Mouse (Mus musculus): ENCODE data around the gene Tmx2. TPM values are rescaled to one million over a fixed set of nuclear protein-coding genes. Genes with fewer than 3 reads are reported as not detected.

Tmx2 gene
- polyA plus RNA-seq, 1 experiment from 2014 or later: 216 TPM

GRCm38 (mm10) chr2:84669828-84670568 is 8.9 kb downstream of the Tmx2 start:
- Histone ChIP-seq H3K36me3 (ENCODE audit: insufficient read depth, low read length) (peaks cover 31% of the 10 kb centered on the region), H3K9me3 (ENCODE audit: low read length) (no peaks in the 10 kb centered on the region), H3K27me3 (ENCODE audit: insufficient read depth, low read length) (no peaks in the 10 kb centered on the region), H3K4me3 (ENCODE audit: low read length) (peak overlapping the region; percentile 92), H3K27ac (ENCODE audit: low read length) (peak overlapping the region; percentile 98), H3K4me1 (ENCODE audit: insufficient read depth, low read length) (peaks cover 15% of the 10 kb centered on the region), H3K4me2 (replicated peaks; ENCODE audit: low read depth, low read length) (peak overlapping the region; percentile 84), H3K9ac (replicated peaks; ENCODE audit: low read length) (peak overlapping the region; percentile 94)
- peak; percentile 81 for ATAC-seq (ENCODE audit: low FRiP score, low TSS enrichment)
- 2% methylated on average over 39 of the region's 39 CpGs for WGBS

DNA sequence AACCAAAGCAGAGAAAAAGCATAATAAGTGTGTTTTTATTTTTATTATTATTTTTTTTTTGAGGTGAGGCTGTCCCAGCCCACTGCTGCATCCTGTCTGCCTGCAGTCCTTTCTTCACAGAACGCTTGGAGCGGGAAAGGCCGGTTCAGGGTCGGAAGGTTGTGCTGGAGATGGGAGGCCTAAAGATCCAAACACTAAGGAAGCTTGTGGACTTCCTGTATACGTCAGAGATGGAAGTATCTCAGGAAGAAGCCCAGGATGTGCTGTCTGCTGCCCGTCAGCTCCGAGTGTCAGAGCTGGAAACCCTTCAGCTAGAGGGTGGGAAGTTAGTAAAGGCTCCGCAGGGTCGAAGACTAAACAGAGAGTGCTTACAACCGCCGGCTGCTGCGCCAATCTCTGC is 12.9 kb downstream of the Tmx2 start:
- H3K4me1 ChIP-seq (ENCODE audit: insufficient read depth, low read length): peaks cover 13% of the 10 kb centered on the region
- ATAC-seq (ENCODE audit: low FRiP score, low TSS enrichment): no peak
- H3K36me3 ChIP-seq (ENCODE audit: insufficient read depth, low read length): peaks cover 7% of the 10 kb centered on the region; the same call in 1 of the 2 replicates
- H3K9ac ChIP-seq (replicated peaks; ENCODE audit: low read length): no peak overlapping the region; the same call in 1 of the 2 replicates
- no peaks in the 10 kb centered on the region for H3K27me3 ChIP-seq (ENCODE audit: insufficient read depth, low read length)
- 63% methylated on average over 12 of the region's 12 CpGs for WGBS
- no peak overlapping the region for H3K4me3 ChIP-seq (ENCODE audit: low read length)
- H3K9me3 ChIP-seq (ENCODE audit: low read length): no peaks in the 10 kb centered on the region
- peak overlapping the region; percentile 63 for H3K27ac ChIP-seq (ENCODE audit: low read length)
- H3K4me2 ChIP-seq (replicated peaks; ENCODE audit: low read depth, low read length): no peak overlapping the region

- ATAC-seq (ENCODE audit: low FRiP score, low TSS enrichment): no peak
- H3K9ac ChIP-seq (replicated peaks; ENCODE audit: low read length): no peak overlapping the region
- no peaks in the 10 kb centered on the region for H3K9me3 ChIP-seq (ENCODE audit: low read length)
- H3K4me1 ChIP-seq (ENCODE audit: insufficient read depth, low read length): no peaks in the 10 kb centered on the region
- no peaks in the 10 kb centered on the region for H3K36me3 ChIP-seq (ENCODE audit: insufficient read depth, low read length)
- H3K4me2 ChIP-seq (replicated peaks; ENCODE audit: low read depth, low read length): no peak overlapping the region
- WGBS: 40% methylated on average over 2 of the region's 2 CpGs
- no peak overlapping the region for H3K4me3 ChIP-seq (ENCODE audit: low read length)
- H3K27ac ChIP-seq (ENCODE audit: low read length): no peak overlapping the region
- no peaks in the 10 kb centered on the region for H3K27me3 ChIP-seq (ENCODE audit: insufficient read depth, low read length)
Measured at GRCm38 (mm10) chr2:84662866-84663265, 16.1 kb downstream of the Tmx2 start.

- no peaks in the 10 kb centered on the region for H3K4me1 ChIP-seq (ENCODE audit: insufficient read depth, low read length)
- no peak for ATAC-seq (ENCODE audit: low FRiP score, low TSS enrichment)
Measured at GRCm38 (mm10) chr2:84660253-84660652, 18.7 kb downstream of the Tmx2 start.

GRCm38 (mm10) chr2:84658806-84659205 is 20.1 kb downstream of the Tmx2 start, which contains the start of gene Btbd18:
Gene Btbd18 (plus strand): TSS chr2:84659079.
- Histone ChIP-seq H3K27me3 (ENCODE audit: insufficient read depth, low read length) (no peaks in the 10 kb centered on the region), H3K9me3 (ENCODE audit: low read length) (no peaks in the 10 kb centered on the region), H3K27ac (ENCODE audit: low read length) (no peak within 1 kb of the TSS), H3K4me3 (ENCODE audit: low read length) (no peak within 1 kb of the TSS), H3K9ac (replicated peaks; ENCODE audit: low read length) (no peak within 1 kb of the TSS), H3K36me3 (ENCODE audit: insufficient read depth, low read length) (no peaks in the 10 kb centered on the region), H3K4me2 (replicated peaks; ENCODE audit: low read depth, low read length) (no peak within 1 kb of the TSS), H3K4me1 (ENCODE audit: insufficient read depth, low read length) (no peaks in the 10 kb centered on the region)
- WGBS: 95% methylated on average over 32 of the region's 32 CpGs
- ATAC-seq (ENCODE audit: low FRiP score, low TSS enrichment): no peak

More at GRCm38 (mm10) chr2:84660253-84660652, 18.7 kb downstream of the Tmx2 start:
- H3K9me3 ChIP-seq (ENCODE audit: low read length): no peaks in the 10 kb centered on the region
- H3K36me3 ChIP-seq (ENCODE audit: insufficient read depth, low read length): no peaks in the 10 kb centered on the region
- no peak overlapping the region for H3K4me2 ChIP-seq (replicated peaks; ENCODE audit: low read depth, low read length)
- no peaks in the 10 kb centered on the region for H3K27me3 ChIP-seq (ENCODE audit: insufficient read depth, low read length)
- no peak overlapping the region for H3K27ac ChIP-seq (ENCODE audit: low read length)
- no peak overlapping the region for H3K9ac ChIP-seq (replicated peaks; ENCODE audit: low read length)
- 64% methylated on average over 3 of the region's 3 CpGs for WGBS
- no peak overlapping the region for H3K4me3 ChIP-seq (ENCODE audit: low read length)

DNA sequence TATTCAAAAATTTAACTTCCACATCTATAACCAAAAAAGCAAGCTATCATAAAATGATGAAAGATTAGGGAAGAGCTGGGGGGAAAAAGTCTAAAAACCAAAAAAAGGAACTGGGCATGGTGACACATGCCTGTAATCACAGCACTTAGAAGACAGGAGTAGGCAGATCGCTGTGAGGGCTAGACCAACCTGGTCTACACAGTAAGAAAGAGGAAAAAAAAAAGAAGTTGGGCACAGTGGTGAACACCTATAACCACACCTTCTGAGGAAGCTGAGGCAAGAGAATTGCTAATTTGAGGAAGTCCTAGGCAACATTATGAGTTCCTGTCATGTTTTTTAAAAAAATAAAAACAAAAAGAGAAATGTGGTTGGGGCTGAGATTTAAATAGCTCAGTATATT is 23.1 kb downstream of the Tmx2 start:
- Histone ChIP-seq H3K4me2 (replicated peaks; ENCODE audit: low read depth, low read length) (no peak overlapping the region), H3K9ac (replicated peaks; ENCODE audit: low read length) (no peak overlapping the region), H3K27me3 (ENCODE audit: insufficient read depth, low read length) (no peaks in the 10 kb centered on the region), H3K9me3 (ENCODE audit: low read length) (no peaks in the 10 kb centered on the region), H3K4me1 (ENCODE audit: insufficient read depth, low read length) (peaks cover 4% of the 10 kb centered on the region), H3K27ac (ENCODE audit: low read length) (no peak overlapping the region), H3K4me3 (ENCODE audit: low read length) (no peak overlapping the region), H3K36me3 (ENCODE audit: insufficient read depth, low read length) (no peaks in the 10 kb centered on the region)
- ATAC-seq (ENCODE audit: low FRiP score, low TSS enrichment): no peak
- WGBS: 68% methylated on average over 1 of the region's 1 CpGs

DNA sequence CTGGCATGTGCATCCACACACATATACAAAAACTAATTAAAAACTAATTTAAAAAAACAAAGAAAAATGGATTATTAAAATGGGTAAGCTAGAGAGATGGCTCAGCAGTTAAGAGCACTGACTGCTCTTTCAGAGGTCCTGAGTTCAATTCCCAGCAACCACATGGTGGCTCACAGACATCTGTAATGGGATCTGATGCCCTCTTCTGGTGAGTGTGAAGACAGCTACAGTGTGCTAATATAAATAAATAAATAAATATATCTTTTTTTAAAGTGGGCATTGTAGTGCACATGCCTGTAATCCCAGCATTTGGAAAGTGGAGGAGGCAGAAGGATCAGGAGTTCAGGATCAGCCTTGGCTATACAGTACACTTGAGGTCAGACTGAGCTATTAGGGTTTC is 25.6 kb downstream of the Tmx2 start:
- no peak overlapping the region for H3K4me2 ChIP-seq (replicated peaks; ENCODE audit: low read depth, low read length)
- no peak overlapping the region for H3K4me3 ChIP-seq (ENCODE audit: low read length)
- H3K36me3 ChIP-seq (ENCODE audit: insufficient read depth, low read length): no peaks in the 10 kb centered on the region
- no peaks in the 10 kb centered on the region for H3K9me3 ChIP-seq (ENCODE audit: low read length)
- no peak overlapping the region for H3K27ac ChIP-seq (ENCODE audit: low read length)
- ATAC-seq (ENCODE audit: low FRiP score, low TSS enrichment): no peak
- H3K9ac ChIP-seq (replicated peaks; ENCODE audit: low read length): no peak overlapping the region
- peaks cover 4% of the 10 kb centered on the region for H3K4me1 ChIP-seq (ENCODE audit: insufficient read depth, low read length)
- no peaks in the 10 kb centered on the region for H3K27me3 ChIP-seq (ENCODE audit: insufficient read depth, low read length)

DNA sequence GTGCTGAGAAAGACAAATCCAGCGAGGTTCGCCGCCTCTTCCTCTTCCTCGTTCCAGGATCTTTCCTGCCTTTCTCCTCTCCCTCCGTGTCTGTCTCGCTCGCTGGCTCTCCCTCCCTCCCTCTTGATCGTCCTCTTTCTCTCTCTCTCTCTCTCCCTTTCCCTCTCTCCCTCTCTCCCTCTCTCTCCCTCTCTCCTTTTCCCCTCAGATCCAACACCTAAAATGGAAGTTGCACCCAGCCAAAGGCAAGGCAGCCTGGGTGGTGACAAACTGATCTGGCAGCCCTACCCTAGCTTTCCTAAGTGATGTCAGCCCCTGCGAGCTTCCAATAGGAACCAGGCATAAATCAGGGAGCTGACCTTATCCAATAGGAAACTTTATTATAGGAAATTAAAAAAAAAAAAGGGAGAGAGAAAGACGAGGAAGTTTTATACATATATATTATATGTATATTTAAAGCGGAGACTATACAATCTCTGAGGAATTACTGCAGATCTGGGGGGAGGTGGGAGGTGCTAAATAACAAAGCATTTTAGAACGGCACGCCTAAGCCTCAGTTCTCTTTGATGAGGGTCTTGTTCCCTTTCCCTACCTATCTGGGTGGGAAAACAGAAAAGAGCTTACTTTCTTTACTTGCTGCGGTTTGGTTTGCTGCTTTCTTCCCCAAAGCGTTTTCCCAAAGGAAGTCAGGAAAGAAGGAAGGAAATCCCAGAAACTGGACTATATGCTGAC is 28.3 kb downstream of the Tmx2 start, which contains the start of gene Ctnnd1:
Ctnnd1 (minus strand) TSS at position 302 of the 732 bp plus-strand sequence.
- Histone ChIP-seq H3K27ac (ENCODE audit: low read length) (peak within 1 kb of the TSS; percentile 99), H3K27me3 (ENCODE audit: insufficient read depth, low read length) (no peaks in the 10 kb centered on the region), H3K4me1 (ENCODE audit: insufficient read depth, low read length) (peaks cover 13% of the 10 kb centered on the region), H3K9me3 (ENCODE audit: low read length) (no peaks in the 10 kb centered on the region), H3K4me3 (ENCODE audit: low read length) (peak within 1 kb of the TSS; percentile 81), H3K4me2 (replicated peaks; ENCODE audit: low read depth, low read length) (peak within 1 kb of the TSS; percentile 69), H3K36me3 (ENCODE audit: insufficient read depth, low read length) (peaks cover 4% of the 10 kb centered on the region; the same call in 1 of the 2 replicates), H3K9ac (replicated peaks; ENCODE audit: low read length) (peak within 1 kb of the TSS; percentile 93)
- peak; percentile 98 for ATAC-seq (ENCODE audit: low FRiP score, low TSS enrichment)
- WGBS: 0% methylated on average over 15 of the region's 15 CpGs

- no peak for ATAC-seq (ENCODE audit: low FRiP score, low TSS enrichment)
- no peaks in the 10 kb centered on the region for H3K27me3 ChIP-seq (ENCODE audit: insufficient read depth, low read length)
- H3K36me3 ChIP-seq (ENCODE audit: insufficient read depth, low read length): peaks cover 4% of the 10 kb centered on the region; the same call in 1 of the 2 replicates
- no peaks in the 10 kb centered on the region for H3K9me3 ChIP-seq (ENCODE audit: low read length)
- H3K9ac ChIP-seq (replicated peaks; ENCODE audit: low read length): peak overlapping the region; percentile 81
- peak overlapping the region; percentile 69 for H3K4me2 ChIP-seq (replicated peaks; ENCODE audit: low read depth, low read length)
- H3K4me3 ChIP-seq (ENCODE audit: low read length): peak overlapping the region; percentile 81
- peak overlapping the region; percentile 83 for H3K27ac ChIP-seq (ENCODE audit: low read length)
- peaks cover 13% of the 10 kb centered on the region for H3K4me1 ChIP-seq (ENCODE audit: insufficient read depth, low read length)
- WGBS: 0% methylated on average over 10 of the region's 10 CpGs
Measured at GRCm38 (mm10) chr2:84649674-84650073, 29.3 kb downstream of the Tmx2 start.

All from kidney, embryonic 16.5 days (tissue).